Mouse (Mus musculus): ENCODE measurements at regions not wholly inside any gene's neighbourhood (a gene's known extent, or its start where the extent isn't known, plus 50 kb on each side); places are given as distances from the start of the nearest gene placed in this dataset.

GRCm38 (mm10) chr10:96502090-96502728 lies 114.6 kb upstream of the Btg1 start:
- TF ChIP-seq POLR2A (IDR thresholded peaks at IDR 0.05; ENCODE audit: low read depth, low read length) (no peak), CTCF (IDR thresholded peaks at IDR 0.05; ENCODE audit: extremely low read depth, insufficient read length, insufficient replicate concordance, low read depth, low read length) (no peak)
